Mouse (Mus musculus) heart, postnatal 0 days (tissue): ENCODE data around the gene Ryr2. TPM values are rescaled to one million over a fixed set of nuclear protein-coding genes. Genes with fewer than 3 reads are reported as not detected.
"Not testable (repeated sequence)": the region's sequence is repeated elsewhere in the genome, so short reads cannot be mapped to it uniquely, and the experiment has no call there.

Experiments
- ATAC-seq: fragments of 200-750 bp; cut with Nextera tagmentation; 2 replicates; pipeline ENCODE4 v1.8.0; 2017; ENCODE audit warnings: low read depth, moderate number of reproducible peaks, moderate library complexity; ENCODE audit not compliant: insufficient read depth
- DNase-seq: peaks from one replicate; pipeline ENCODE4 v3.0.0-alpha.2; 2016; ENCODE audit warnings: low spot score
- H3K27ac ChIP-seq: fragments of 300-500 bp; sonication (generic); 2 replicates; pipeline ENCODE4 v1.5.1; 2014; ENCODE audit warnings: low read depth, mild to moderate bottlenecking
- H3K27me3 ChIP-seq: fragments of 300-500 bp; sonication (generic); 2 replicates; pipeline ENCODE4 v1.6.1; 2014; ENCODE audit warnings: low read length, mixed read lengths; ENCODE audit not compliant: control insufficient read depth, insufficient read depth
- H3K36me3 ChIP-seq: fragments of 300-500 bp; sonication (generic); replicated peaks from 2 replicates; pipeline ENCODE4 v1.6.1; 2014; ENCODE audit warnings: low read length, mixed read lengths; ENCODE audit not compliant: control insufficient read depth, insufficient read depth
- H3K4me1 ChIP-seq: fragments of 300-500 bp; sonication (generic); 2 replicates; pipeline ENCODE4 v1.6.1; 2014; ENCODE audit warnings: antibody characterized with exemption; ENCODE audit not compliant: control insufficient read depth, insufficient read depth
- H3K4me2 ChIP-seq: fragments of 300-500 bp; sonication (generic); 2 replicates; pipeline ENCODE4 v1.6.1; 2014; ENCODE audit warnings: low read depth, mild to moderate bottlenecking, low read length, moderate library complexity
- H3K4me3 ChIP-seq: fragments of 300-500 bp; sonication (generic); 2 replicates; pipeline ENCODE4 v1.5.1; 2014; ENCODE audit warnings: low read depth, low read length
- H3K9ac ChIP-seq: fragments of 300-500 bp; sonication (generic); replicated peaks from 2 replicates; pipeline ENCODE4 v1.6.1; 2014; ENCODE audit warnings: low read depth, low read length, mixed read lengths
- H3K9me3 ChIP-seq: fragments of 300-500 bp; sonication (generic); replicated peaks from 2 replicates; pipeline ENCODE4 v1.6.1; 2016; ENCODE audit warnings: low read length; ENCODE audit not compliant: control insufficient read depth
- CTCF ChIP-seq: IDR thresholded peaks from 2 replicates; pipeline ENCODE4 v1.5.1; 2016; ENCODE audit warnings: antibody characterized with exemption, control low read depth, low read depth
- EP300 ChIP-seq: IDR thresholded peaks from 2 replicates; pipeline ENCODE4 v1.6.1; 2016; ENCODE audit warnings: antibody characterized with exemption, low read depth
- WGBS: fragments of 180-500 bp; shearing (Covaris S2); extraction: QIAGEN DNeasy Blood & Tissue Kit; methylation state at CpG from one replicate; pipeline ENCODE4 v1.1.7; 2014; 5-methylcytosine and 5-hydroxymethylcytosine counted together
- polyA plus RNA-seq: library from polyadenylated mRNA; unstranded; fragments of >200 nt; fragmentation: Nextera tagmentation; extraction: Ambion mirVana; gene quantifications from 2 replicates; pipeline ENCODE4 v1.2.1, GENCODE M21; 2015
- total RNA-seq: library from RNA; depleted of rRNA; stranded (reverse); fragments of >200 nt; gene quantifications from 2 replicates; pipeline ENCODE4 v1.2.3, GENCODE M21; 2014; ENCODE audit warnings: low replicate concordance

Gene Ryr2
- total and polyA plus RNA-seq, 2 experiments from 2014 or later = 61.4 to 396 TPM

DNA sequence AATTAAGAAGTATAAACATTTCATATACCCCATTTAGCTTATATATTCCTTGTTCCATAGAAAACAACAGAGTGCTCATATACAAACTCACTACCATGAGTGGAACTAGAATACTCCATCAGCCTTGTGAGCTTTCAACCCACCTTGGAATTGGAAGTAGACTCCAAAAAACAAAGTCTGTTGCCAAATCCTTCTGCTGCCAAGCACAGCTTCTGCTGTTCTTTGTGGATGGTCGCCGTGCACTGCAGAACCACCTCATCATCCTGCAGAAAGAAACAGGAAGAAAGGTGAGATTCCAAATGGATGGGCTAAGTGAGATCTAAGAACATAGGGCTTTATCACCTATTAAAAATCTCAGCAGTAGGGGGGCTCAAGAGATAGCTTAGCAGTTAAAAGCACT lies 161.0 kb downstream of the Ryr2 start:
- H3K27me3 ChIP-seq = no peaks in the 10 kb centered on the region
- no peaks in the 10 kb centered on the region for H3K9me3 ChIP-seq
- WGBS = 90% methylated on average over 2 of the region's 2 CpGs
- ATAC-seq (no peak), DNase-seq (no peak)
- peaks cover 15% of the 10 kb centered on the region for H3K36me3 ChIP-seq
- 0 out of 2 replicates have a peak, but pooled peaks cover 3% of the 10 kb centered on the region for H3K4me1 ChIP-seq
- H3K27ac ChIP-seq = no peak overlapping the region
- H3K4me2 ChIP-seq = no peak overlapping the region
- H3K4me3 ChIP-seq = no peak overlapping the region
- no peak for TF ChIP-seq CTCF
- no peak for TF ChIP-seq EP300
- no peak overlapping the region for H3K9ac ChIP-seq

DNA sequence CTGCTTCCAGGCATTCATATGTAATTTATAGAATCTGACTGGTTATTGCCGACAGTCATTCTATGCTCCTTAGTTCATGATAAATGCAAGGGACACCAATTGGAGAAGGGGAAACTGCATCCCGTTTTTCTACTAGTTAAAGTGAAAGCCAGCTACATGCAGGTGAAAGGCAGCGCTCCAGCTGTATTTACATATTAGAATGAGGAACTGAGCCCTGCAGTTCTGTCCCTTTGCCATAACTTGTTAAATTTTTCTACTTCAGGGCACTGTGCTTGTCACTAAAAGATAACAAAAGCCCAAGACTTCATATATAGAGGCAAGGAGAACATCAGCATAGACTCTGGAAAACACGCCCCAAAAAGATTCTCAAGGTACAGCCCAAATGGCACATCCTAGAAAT lies 165.0 kb downstream of the Ryr2 start:
- Histone ChIP-seq H3K36me3 (peaks cover 28% of the 10 kb centered on the region), H3K9ac (no peak overlapping the region), H3K27ac (no peak overlapping the region), H3K4me3 (no peak overlapping the region), H3K9me3 (no peaks in the 10 kb centered on the region), H3K4me1 (no peaks in the 10 kb centered on the region), H3K27me3 (no peaks in the 10 kb centered on the region), H3K4me2 (no peak overlapping the region)
- ATAC-seq (no peak), DNase-seq (no peak)
- TF ChIP-seq CTCF (no peak), EP300 (no peak)
- WGBS = 67% methylated on average over 4 of the region's 4 CpGs

- Histone ChIP-seq H3K27ac (peak overlapping the region; percentile 51; the same call in 1 of the 2 replicates), H3K4me1 (peaks cover 11% of the 10 kb centered on the region)
- H3K27me3 ChIP-seq, H3K4me3 ChIP-seq, H3K9ac ChIP-seq, DNase-seq, H3K36me3 ChIP-seq, ATAC-seq, H3K9me3 ChIP-seq, H3K4me2 ChIP-seq: not testable (repeated sequence)
- 59% methylated on average over 3 of the region's 3 CpGs for WGBS
Measured at GRCm38 (mm10) chr13:11934297-11935060, 172.3 kb downstream of the Ryr2 start.

DNA sequence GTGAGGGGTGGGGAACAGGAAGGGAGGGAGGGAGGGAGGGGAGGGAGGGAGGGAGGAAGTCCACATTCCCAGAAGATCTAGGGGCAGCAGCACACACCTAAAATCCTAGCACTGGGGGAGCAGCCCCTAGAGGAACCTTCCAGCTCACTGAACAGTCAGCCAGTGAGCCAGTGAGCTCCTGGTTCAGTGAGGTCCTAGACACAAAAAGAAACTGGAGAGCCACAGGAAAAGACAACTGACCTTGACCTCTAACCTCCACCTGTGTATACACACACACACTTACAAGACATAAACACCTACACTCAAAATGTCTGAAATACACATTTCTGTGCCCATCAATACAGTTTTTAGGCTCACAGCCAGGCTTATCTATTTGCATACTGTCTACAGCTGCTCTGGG lies 173.4 kb downstream of the Ryr2 start:
- Histone ChIP-seq H3K9me3 (no peaks in the 10 kb centered on the region), H3K27ac (peak overlapping the region; percentile 51; the same call in 1 of the 2 replicates), H3K4me3 (no peak overlapping the region), H3K27me3 (no peaks in the 10 kb centered on the region), H3K36me3 (0 out of 2 replicates have a peak, but pooled peaks cover 3% of the 10 kb centered on the region), H3K4me1 (peaks cover 11% of the 10 kb centered on the region), H3K9ac (no peak overlapping the region), H3K4me2 (no peak overlapping the region)
- DNase-seq (no peak), ATAC-seq (no peak)
- TF ChIP-seq EP300 = no peak
- no peak for TF ChIP-seq CTCF

DNA sequence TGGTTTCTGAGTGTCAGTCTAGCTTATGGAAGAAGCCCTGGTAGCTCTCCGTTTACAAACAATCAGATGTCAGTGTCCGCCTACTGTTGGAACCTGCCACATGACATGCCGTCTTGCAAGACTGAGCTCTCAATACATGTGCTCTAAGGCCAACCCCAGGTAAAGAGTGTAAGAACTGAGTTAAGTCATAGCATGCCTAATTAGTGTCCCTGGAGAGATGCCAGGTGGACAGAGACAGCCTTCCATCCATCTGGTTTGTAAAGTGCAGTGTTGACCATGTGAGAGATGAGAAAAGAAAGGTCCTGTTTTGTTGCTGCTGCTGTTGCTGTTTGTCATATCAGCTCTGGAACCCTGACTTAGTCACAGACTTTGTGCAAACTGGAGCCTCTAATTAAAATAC lies 178.0 kb downstream of the Ryr2 start:
- Histone ChIP-seq H3K36me3 (no peaks in the 10 kb centered on the region), H3K9me3 (no peaks in the 10 kb centered on the region), H3K27ac (no peak overlapping the region), H3K27me3 (no peaks in the 10 kb centered on the region), H3K4me3 (no peak overlapping the region), H3K9ac (no peak overlapping the region), H3K4me1 (peaks cover 12% of the 10 kb centered on the region), H3K4me2 (no peak overlapping the region)
- 82% methylated on average over 3 of the region's 3 CpGs for WGBS
- no peak for DNase-seq
- ATAC-seq = no peak
- TF ChIP-seq EP300 (no peak), CTCF (no peak)

DNA sequence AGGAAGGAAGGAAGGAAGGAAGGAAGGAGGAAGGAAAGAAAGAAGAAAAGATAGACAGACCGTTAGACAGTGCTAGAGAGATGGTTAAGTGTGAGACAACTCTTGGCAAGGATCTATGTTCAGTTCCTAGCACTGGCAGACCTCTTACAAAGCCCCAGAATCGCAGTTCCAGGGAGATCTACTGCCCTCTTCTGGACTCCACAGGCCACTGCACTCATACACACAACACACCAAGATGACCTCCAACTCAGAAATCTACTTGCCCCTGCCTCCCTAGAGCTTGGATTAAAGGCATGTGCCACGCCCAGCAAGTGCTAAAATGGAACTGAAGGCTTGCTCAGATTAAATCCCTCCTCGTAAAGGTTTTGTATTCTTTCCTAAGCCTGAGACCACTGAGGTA lies 179.0 kb downstream of the Ryr2 start:
- WGBS = 79% methylated on average over 4 of the region's 4 CpGs

More for the DNA sequence above, 179.0 kb downstream of the Ryr2 start:
- Histone ChIP-seq H3K27ac (no peak overlapping the region), H3K4me1 (peaks cover 10% of the 10 kb centered on the region; the same call in 1 of the 2 replicates), H3K4me3 (no peak overlapping the region), H3K4me2 (no peak overlapping the region), H3K9ac (no peak overlapping the region), H3K36me3 (no peaks in the 10 kb centered on the region), H3K9me3 (no peaks in the 10 kb centered on the region), H3K27me3 (no peaks in the 10 kb centered on the region)
- no peak for ATAC-seq
- no peak for DNase-seq
- TF ChIP-seq EP300 (no peak), CTCF (no peak)
